In genomic region chr5:58025759-58026158, GRCm38 (mm10) we compare ENCODE assay signal across 14 mouse cellular contexts.
A peak's percentile ranks its signal among the peaks of the same experiment; 100 is the strongest.
DNase-seq lines count a peak whose midpoint lies in the region; ATAC-seq and TF ChIP-seq lines count a peak whose summit lies in the region.
"Had no signal": no experiment of that assay in that cellular context is flagged by ENCODE, and none has a peak within 500 bp of the region (broad histone marks: within the 10 kb centered on the region; RNA-seq: fewer than 3 reads in every experiment).

No protein-coding gene starts in this region.

- no peak overlapping the region for H3K9ac ChIP-seq in forebrain, embryonic 15.5 days (replicated peaks)
- no peak overlapping the region for H3K9ac ChIP-seq in forebrain, postnatal 0 days
- H3K9ac ChIP-seq in embryonic facial prominence, embryonic 14.5 days (ENCODE audit: low read depth, low read length), result no peak overlapping the region
- no peak overlapping the region for H3K9ac ChIP-seq in midbrain, embryonic 13.5 days (replicated peaks)
- H3K9ac ChIP-seq: embryonic facial prominence, embryonic 13.5 days; heart, embryonic 13.5 days; limb, embryonic 12.5 days had no signal

- TF ChIP-seq CTCF in forebrain, postnatal 0 days (IDR thresholded peaks at IDR 0.05; ENCODE audit: low read depth), result no peak

- no peak overlapping the region for H3K4me3 ChIP-seq in forebrain, embryonic 15.5 days
- H3K4me3 ChIP-seq in forebrain, postnatal 0 days (ENCODE audit: low read depth, low read length), result no peak overlapping the region
- no peak overlapping the region for H3K4me3 ChIP-seq in embryonic facial prominence, embryonic 14.5 days (ENCODE audit: low read depth, low read length)
- H3K4me3 ChIP-seq in midbrain, embryonic 13.5 days (replicated peaks), result no peak overlapping the region
- H3K4me3 ChIP-seq: embryonic facial prominence, embryonic 13.5 days; heart, embryonic 13.5 days; limb, embryonic 12.5 days had no signal

- DNase-seq in forebrain, postnatal 0 days, result no peak
- DNase-seq in brain, adult 2 months (ENCODE audit: low read depth, low spot score), result peak; percentile 36
- peak; percentile 39 for DNase-seq in embryonic facial prominence, embryonic 14.5 days (ENCODE audit: low spot score)
- DNase-seq in kidney, postnatal 4 days, result no peak
- DNase-seq in heart, postnatal 10 days, result no peak
- DNase-seq in kidney, adult 11 months, result no peak
- DNase-seq: lung, postnatal 14 days; thymus, adult 18-20 months had no signal

- intact Hi-C loops in heart, postnatal 10 days (cut with DNase I), result no loop called here

- peak; percentile 43; the same call in 1 of the 2 replicates for ATAC-seq in forebrain, embryonic 15.5 days (replicated peaks)
- no peak for ATAC-seq in forebrain, postnatal 0 days
- ATAC-seq in embryonic facial prominence, embryonic 14.5 days (ENCODE audit: low read depth), result no peak
- peak; percentile 71 for ATAC-seq in midbrain, embryonic 13.5 days
- ATAC-seq: intestine, postnatal 0 days had no signal

- H3K4me1 ChIP-seq in forebrain, embryonic 15.5 days, result no peaks in the 10 kb centered on the region
- H3K4me1 ChIP-seq in forebrain, postnatal 0 days (ENCODE audit: insufficient read depth), result 0 out of 2 replicates have a peak, but pooled peaks cover 3% of the 10 kb centered on the region
- H3K4me1 ChIP-seq in embryonic facial prominence, embryonic 14.5 days (ENCODE audit: control insufficient read depth, insufficient read depth, low read length), result 0 out of 2 replicates have a peak, but pooled peaks cover 3% of the 10 kb centered on the region
- peaks cover 16% of the 10 kb centered on the region for H3K4me1 ChIP-seq in midbrain, embryonic 13.5 days (replicated peaks)
- H3K4me1 ChIP-seq: embryonic facial prominence, embryonic 13.5 days had no signal

- H3K27me3 ChIP-seq in forebrain, embryonic 15.5 days, result no peaks in the 10 kb centered on the region
- no peaks in the 10 kb centered on the region for H3K27me3 ChIP-seq in forebrain, postnatal 0 days (ENCODE audit: insufficient read depth, low read length)
- no peaks in the 10 kb centered on the region for H3K27me3 ChIP-seq in embryonic facial prominence, embryonic 14.5 days (replicated peaks; ENCODE audit: control insufficient read depth, insufficient read depth, low read length)
- no peaks in the 10 kb centered on the region for H3K27me3 ChIP-seq in midbrain, embryonic 13.5 days
- H3K27me3 ChIP-seq: embryonic facial prominence, embryonic 13.5 days; heart, embryonic 13.5 days; limb, embryonic 12.5 days had no signal

- no peaks in the 10 kb centered on the region for H3K9me3 ChIP-seq in forebrain, embryonic 15.5 days
- no peaks in the 10 kb centered on the region for H3K9me3 ChIP-seq in forebrain, postnatal 0 days (ENCODE audit: low read length)
- no peaks in the 10 kb centered on the region for H3K9me3 ChIP-seq in embryonic facial prominence, embryonic 14.5 days (ENCODE audit: control insufficient read depth, low read length)
- no peaks in the 10 kb centered on the region for H3K9me3 ChIP-seq in midbrain, embryonic 13.5 days
- H3K9me3 ChIP-seq: embryonic facial prominence, embryonic 13.5 days; limb, embryonic 12.5 days had no signal

- H3K4me2 ChIP-seq in forebrain, embryonic 15.5 days (replicated peaks), result no peak overlapping the region
- H3K4me2 ChIP-seq in forebrain, postnatal 0 days (ENCODE audit: low read depth), result no peak overlapping the region
- no peak overlapping the region for H3K4me2 ChIP-seq in embryonic facial prominence, embryonic 14.5 days (ENCODE audit: low read depth, low read length)
- H3K4me2 ChIP-seq in midbrain, embryonic 13.5 days (replicated peaks), result 0 out of 2 replicates have a peak overlapping the region, but pooled peaks have one; percentile 20
- H3K4me2 ChIP-seq: embryonic facial prominence, embryonic 13.5 days; heart, embryonic 13.5 days; limb, embryonic 12.5 days had no signal

- H3K27ac ChIP-seq in forebrain, embryonic 15.5 days (replicated peaks), result no peak overlapping the region
- no peak overlapping the region for H3K27ac ChIP-seq in forebrain, postnatal 0 days (ENCODE audit: low read depth, low read length)
- H3K27ac ChIP-seq in embryonic facial prominence, embryonic 14.5 days (replicated peaks; ENCODE audit: low read depth, low read length), result no peak overlapping the region
- no peak overlapping the region for H3K27ac ChIP-seq in midbrain, embryonic 13.5 days
- H3K27ac ChIP-seq: embryonic facial prominence, embryonic 13.5 days; heart, embryonic 13.5 days; limb, embryonic 12.5 days had no signal

- H3K36me3 ChIP-seq in forebrain, embryonic 15.5 days, result no peaks in the 10 kb centered on the region
- no peaks in the 10 kb centered on the region for H3K36me3 ChIP-seq in forebrain, postnatal 0 days (ENCODE audit: insufficient read depth)
- H3K36me3 ChIP-seq in embryonic facial prominence, embryonic 14.5 days (ENCODE audit: control insufficient read depth, insufficient read depth, low read length), result no peaks in the 10 kb centered on the region
- H3K36me3 ChIP-seq in midbrain, embryonic 13.5 days, result no peaks in the 10 kb centered on the region
- H3K36me3 ChIP-seq: embryonic facial prominence, embryonic 13.5 days; heart, embryonic 13.5 days; limb, embryonic 12.5 days had no signal

- 56% methylated on average over 8 of the region's 8 CpGs for WGBS in forebrain, embryonic 15.5 days
- 50% methylated on average over 8 of the region's 8 CpGs for WGBS in forebrain, postnatal 0 days
- WGBS in embryonic facial prominence, embryonic 14.5 days, result 35% methylated on average over 8 of the region's 8 CpGs
- WGBS in midbrain, embryonic 13.5 days, result 25% methylated on average over 8 of the region's 8 CpGs

Comparison
In these comparisons a context has a peak if more than half of its experiments do, and no peak if none do; other contexts are left out.
1. ATAC-seq: peak in forebrain, embryonic 15.5 days (single experiment) and midbrain, embryonic 13.5 days (single experiment); none in forebrain, postnatal 0 days (single experiment) and embryonic facial prominence, embryonic 14.5 days (single experiment).
2. DNase-seq: peak in brain, adult 2 months (single experiment) and embryonic facial prominence, embryonic 14.5 days (single experiment); none in forebrain, postnatal 0 days (single experiment), kidney, postnatal 4 days (0 of 2), heart, postnatal 10 days (0 of 2) and kidney, adult 11 months (single experiment).